Mouse (Mus musculus) embryonic stem cell, embryonic (primary cell): ENCODE data around the gene Fli1.

Experiments
- CTCF ChIA-PET, 4 experiments: fragments of 300-600 bp in 2 of 4; fragments of 350-600 bp in 2 of 4; sonication (Branson Sonifier 250); formaldehyde crosslinking; loops; one replicate each; lab custom pipeline; 2022; ENCODE audit warnings: inconsistent platforms in 2 of 4; lab: Charles Lee
- POLR2A ChIA-PET, 4 experiments: fragments of 300-600 bp in 2 of 4; fragments of 350-600 bp in 2 of 4; sonication (Branson Sonifier 250); formaldehyde crosslinking; loops; one replicate each; lab custom pipeline; 2022; ENCODE audit warnings: antibody characterized with exemption in 4 of 4, inconsistent platforms in 1 of 4; lab: Charles Lee

Gene Fli1

GRCm38 (mm10) chr9:32513471-32513870 is 29.2 kb downstream of the Fli1 start:
- ChIA-PET POLR2A (interaction anchor here in 1 of 4 experiments (1.0 kb wide), 1 partner anchor 26 kb away, joined by 3 read pairs; no protein-coding TSS in a partner anchor), CTCF (interaction anchor here in 3 of 4 experiments (0.5 to 1.1 kb wide), 3 partner anchors 12 to 123 kb away, joined by 4 to 5 read pairs (median 4); no protein-coding TSS in a partner anchor)

- POLR2A ChIA-PET: no interaction called here
Observed at GRCm38 (mm10) chr9:32510454-32511263, 32.0 kb downstream of the Fli1 start.

GRCm38 (mm10) chr9:32509706-32510156 is 32.9 kb downstream of the Fli1 start:
- CTCF ChIA-PET: no interaction called here
- POLR2A ChIA-PET: no interaction called here

More at GRCm38 (mm10) chr9:32510454-32511263, 32.0 kb downstream of the Fli1 start:
- CTCF ChIA-PET: no interaction called here

- CTCF ChIA-PET: interaction anchor here in 1 of 4 experiments (0.8 kb wide), 1 partner anchor 125 kb away, joined by 3 read pairs; no protein-coding TSS in a partner anchor
- POLR2A ChIA-PET: no interaction called here
Observed at GRCm38 (mm10) chr9:32508648-32509047, 34.0 kb downstream of the Fli1 start.

GRCm38 (mm10) chr9:32508118-32508517 is 34.5 kb downstream of the Fli1 start:
- ChIA-PET CTCF (no interaction called here), POLR2A (no interaction called here)

- ChIA-PET CTCF (no interaction called here), POLR2A (no interaction called here)
Observed at GRCm38 (mm10) chr9:32506866-32507861, 35.5 kb downstream of the Fli1 start.

GRCm38 (mm10) chr9:32506161-32506560 is 36.5 kb downstream of the Fli1 start:
- ChIA-PET POLR2A (no interaction called here), CTCF (interaction anchor here in 1 of 4 experiments (0.6 kb wide), 1 partner anchor 101 kb away, joined by 4 read pairs; no protein-coding TSS in a partner anchor)

- ChIA-PET POLR2A (no interaction called here), CTCF (no interaction called here)
Observed at GRCm38 (mm10) chr9:32505460-32506075, 37.1 kb downstream of the Fli1 start.

- ChIA-PET POLR2A (no interaction called here), CTCF (no interaction called here)
Observed at GRCm38 (mm10) chr9:32503995-32504451, 38.6 kb downstream of the Fli1 start.

GRCm38 (mm10) chr9:32503423-32503822 is 39.2 kb downstream of the Fli1 start:
- ChIA-PET POLR2A (no interaction called here), CTCF (interaction anchor here in 1 of 4 experiments (0.6 kb wide), 1 partner anchor 116 kb away, joined by 3 read pairs; no protein-coding TSS in a partner anchor)

GRCm38 (mm10) chr9:32502256-32503010 is 40.2 kb downstream of the Fli1 start:
- ChIA-PET CTCF (no interaction called here), POLR2A (no interaction called here)

- ChIA-PET POLR2A (no interaction called here), CTCF (no interaction called here)
Observed at GRCm38 (mm10) chr9:32500886-32501285, 41.8 kb downstream of the Fli1 start.

GRCm38 (mm10) chr9:32500063-32500462 is 42.6 kb downstream of the Fli1 start:
- POLR2A ChIA-PET: no interaction called here
- CTCF ChIA-PET: no interaction called here

GRCm38 (mm10) chr9:32499469-32499868 is 43.2 kb downstream of the Fli1 start:
- CTCF ChIA-PET: no interaction called here
- POLR2A ChIA-PET: no interaction called here

- ChIA-PET CTCF (no interaction called here), POLR2A (no interaction called here)
Observed at GRCm38 (mm10) chr9:32495643-32495997, 47.0 kb downstream of the Fli1 start.

- ChIA-PET CTCF (interaction anchor here in 2 of 4 experiments (0.6 to 1.1 kb wide), 2 partner anchors 90 to 1991 kb away, joined by 3 read pairs; partner anchors contain the start of gene Kirrel3 (in 1 of the 2)), POLR2A (no interaction called here)
Observed at GRCm38 (mm10) chr9:32494891-32495642, 47.6 kb downstream of the Fli1 start.

- ChIA-PET CTCF (interaction anchor here in 1 of 4 experiments (1.1 kb wide), 1 partner anchor 88 kb away, joined by 3 read pairs; no protein-coding TSS in a partner anchor), POLR2A (no interaction called here)
Observed at GRCm38 (mm10) chr9:32493588-32494423, 48.9 kb downstream of the Fli1 start.
